Mouse (Mus musculus) MEL (cell line): Measurements from ENCODE around the gene Prdm10. TPM values are rescaled to one million over a fixed set of nuclear protein-coding genes. Genes with fewer than 3 reads are reported as not detected.

Experiments
- DNase-seq: peaks from one replicate; pipeline ENCODE4 v3.0.0; 2011; ENCODE audit warnings: low read depth, low spot score
- H3K27ac ChIP-seq: 2 replicates; pipeline ENCODE4 v1.5.1; 2012; ENCODE audit warnings: low read depth, mild to moderate bottlenecking, control low read depth, low read length, moderate library complexity; ENCODE audit not compliant: control insufficient read depth
- H3K27me3 ChIP-seq, 2 experiments: fragments of 150-350 bp in 1 of 2; sonication (generic) in 1 of 2; 2 replicates each; pipeline ENCODE4 v1.6.1; 2012; ENCODE audit warnings: low read length in 2 of 2, mild to moderate bottlenecking in 2 of 2, improper control_type of control experiment in 1 of 2, moderate library complexity in 1 of 2; ENCODE audit not compliant: insufficient read depth in 2 of 2, control insufficient read depth in 1 of 2
- H3K36me3 ChIP-seq, 2 experiments: 2 replicates each; pipeline ENCODE4 v1.6.1; 2012 to 2014; ENCODE audit warnings: low read length in 2 of 2, improper control_type of control experiment in 1 of 2, inconsistent platforms in 1 of 2, mild to moderate bottlenecking in 1 of 2; ENCODE audit not compliant: insufficient read depth in 2 of 2, control insufficient read depth in 1 of 2
- H3K4me1 ChIP-seq, 2 experiments: fragments of 150-350 bp in 1 of 2; sonication (generic) in 1 of 2; 2 replicates each; pipeline ENCODE4 v1.6.1; 2012; ENCODE audit warnings: low read length in 2 of 2, improper control_type of control experiment in 1 of 2, mild to moderate bottlenecking in 1 of 2; ENCODE audit not compliant: insufficient read depth in 2 of 2, control insufficient read depth in 1 of 2
- H3K4me3 ChIP-seq, 2 experiments: fragments of 150-350 bp in 1 of 2; sonication (generic) in 1 of 2; 2 replicates each; pipeline ENCODE4 v1.5.1; 2012; ENCODE audit warnings: low read depth in 2 of 2, low read length in 2 of 2, mild to moderate bottlenecking in 2 of 2, moderate library complexity in 2 of 2, control low read depth in 1 of 2, improper control_type of control experiment in 1 of 2; ENCODE audit not compliant: control insufficient read depth in 1 of 2, insufficient read depth in 1 of 2
- H3K79me2 ChIP-seq: 2 replicates; pipeline ENCODE4 v1.6.1; 2012; ENCODE audit warnings: mild to moderate bottlenecking, low read length, moderate library complexity; ENCODE audit not compliant: control insufficient read depth, poor library complexity, insufficient read depth
- H3K9ac ChIP-seq: 2 replicates; pipeline ENCODE4 v1.6.1; 2012; ENCODE audit warnings: low read depth, mild to moderate bottlenecking, control low read depth, low read length, moderate library complexity; ENCODE audit not compliant: control insufficient read depth, poor library complexity, severe bottlenecking
- H3K9me3 ChIP-seq: fragments of 150-350 bp; sonication (generic); replicated peaks from 2 replicates; pipeline ENCODE4 v1.6.1; 2012; ENCODE audit warnings: mild to moderate bottlenecking, low read length, improper control_type of control experiment, moderate library complexity; ENCODE audit not compliant: insufficient read depth
- CTCF ChIP-seq, 3 experiments: IDR thresholded peaks in 2 of 3; conservative IDR thresholded peaks in 1 of 3; 2 replicates each; pipeline ENCODE4 v1.5.1; 2011 to 2012; ENCODE audit warnings: low read length in 3 of 3, low read depth in 2 of 3, mild to moderate bottlenecking in 2 of 3, improper control_type of control experiment in 1 of 3, inconsistent platforms in 1 of 3, mixed read lengths in 1 of 3, moderate library complexity in 1 of 3; ENCODE audit not compliant: control insufficient read depth in 1 of 3, insufficient read depth in 1 of 3, poor library complexity in 1 of 3, severe bottlenecking in 1 of 3
- JUND ChIP-seq: IDR thresholded peaks from 2 replicates; pipeline ENCODE4 v1.6.1; 2011; ENCODE audit warnings: low read depth, mild to moderate bottlenecking, improper control_type of control experiment, low read length
- MAX ChIP-seq: IDR thresholded peaks from 2 replicates; pipeline ENCODE4 v1.6.1; 2011; ENCODE audit warnings: low read length, improper control_type of control experiment
- MEF2A ChIP-seq: IDR thresholded peaks from 2 replicates; pipeline ENCODE4 v1.6.1; 2014; ENCODE audit warnings: low read depth, mild to moderate bottlenecking, inconsistent platforms, low read length, improper control_type of control experiment; ENCODE audit not compliant: poor library complexity, insufficient replicate concordance, severe bottlenecking; ENCODE audit errors: extremely low read depth
- MYC ChIP-seq: IDR thresholded peaks from 2 replicates; pipeline ENCODE4 v1.6.1; 2011; ENCODE audit warnings: low read depth, mild to moderate bottlenecking, low read length, improper control_type of control experiment, moderate library complexity
- RAD21 ChIP-seq: IDR thresholded peaks from 2 replicates; pipeline ENCODE4 v1.6.1; 2011; ENCODE audit warnings: mild to moderate bottlenecking, low read depth, low read length, improper control_type of control experiment
- RCOR1 ChIP-seq: IDR thresholded peaks from 2 replicates; pipeline ENCODE4 v1.6.1; 2012; ENCODE audit warnings: low read depth, mild to moderate bottlenecking, inconsistent platforms, low read length, improper control_type of control experiment
- SIN3A ChIP-seq: IDR thresholded peaks from 2 replicates; pipeline ENCODE4 v1.6.1; 2012; ENCODE audit warnings: low read length, improper control_type of control experiment, inconsistent platforms
- SMC3 ChIP-seq: IDR thresholded peaks from 2 replicates; pipeline ENCODE4 v1.6.1; 2011; ENCODE audit warnings: low read depth, low read length, improper control_type of control experiment
- UBTF ChIP-seq: IDR thresholded peaks from 2 replicates; pipeline ENCODE4 v1.6.1; 2012; ENCODE audit warnings: low read depth, mild to moderate bottlenecking, inconsistent platforms, low read length, improper control_type of control experiment, moderate library complexity, borderline replicate concordance; ENCODE audit not compliant: insufficient read depth
- polyA plus RNA-seq, 2 experiments: library from polyadenylated mRNA; stranded (reverse) in 1 of 2; unstranded in 1 of 2; fragments of >175 nt in 1 of 2; fragments of >200 nt in 1 of 2; gene quantifications; 2 replicates each; pipeline versions ENCODE4 v1.2.1 to v1.2.4; 2012; ENCODE audit warnings: low replicate concordance in 2 of 2, low read depth in 1 of 2; ENCODE audit not compliant: insufficient read length in 2 of 2, insufficient read depth in 1 of 2, missing spikeins in 1 of 2
- total RNA-seq: library from RNA; depleted of rRNA; stranded (reverse); fragments of 300-350 nt; gene quantifications from 2 replicates; pipeline ENCODE4 v1.2.3, GENCODE M21; 2012

The Prdm10 gene
- total and polyA plus RNA-seq, 3 experiments: 3.4 to 8.7 TPM; not detected in 1

DNA sequence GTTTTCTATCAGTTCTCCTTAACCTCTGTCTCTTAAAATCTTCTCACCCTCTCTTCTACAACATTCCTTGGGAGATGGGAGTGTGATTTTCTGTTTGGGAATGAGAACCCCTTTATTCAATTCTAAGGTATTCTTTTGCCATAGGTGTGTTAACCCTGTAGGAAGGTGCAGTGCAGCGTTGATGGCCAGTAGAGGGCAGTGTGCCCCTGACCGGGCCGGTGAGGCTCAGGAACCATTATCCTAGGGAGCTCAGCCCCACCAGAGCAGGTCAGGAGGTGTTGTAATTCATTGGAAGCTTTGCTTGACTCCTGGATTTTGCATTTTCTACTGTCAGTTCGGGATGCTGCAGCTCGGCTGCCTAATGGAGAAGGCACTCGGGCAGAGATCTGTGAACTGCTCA, 124.9 kb downstream of the Prdm10 start:
- Histone ChIP-seq H3K4me1 (no peaks in the 10 kb centered on the region), H3K9ac (no peak overlapping the region), H3K36me3 (peaks cover 0 to 32% of the 10 kb centered on the region in 2 experiments; a peak in 2 of 4 replicates), H3K4me3 (no peak overlapping the region), H3K27ac (no peak overlapping the region), H3K79me2 (no peaks in the 10 kb centered on the region), H3K9me3 (no peaks in the 10 kb centered on the region), H3K27me3 (no peaks in the 10 kb centered on the region)
- TF ChIP-seq MEF2A: no peak
- peak; percentile 50 for TF ChIP-seq SMC3
- no peak for TF ChIP-seq MYC
- TF ChIP-seq UBTF: no peak
- TF ChIP-seq JUND: no peak
- peak; percentile 31 for TF ChIP-seq RAD21
- peak; percentile 75 to 87 (median 86) for TF ChIP-seq CTCF (IDR thresholded peaks at IDR 0.05 in 2 of 3, conservative IDR thresholded peaks at IDR 0.05 in 1 of 3; ENCODE audit: control insufficient read depth in 1 of 3, insufficient read depth in 1 of 3, low read depth in 2 of 3, low read length in 3 of 3, poor library complexity in 1 of 3, severe bottlenecking in 1 of 3)
- peak; percentile 23; the same call in 1 of the 2 replicates for TF ChIP-seq SIN3A
- peak; percentile 50 for DNase-seq

DNA sequence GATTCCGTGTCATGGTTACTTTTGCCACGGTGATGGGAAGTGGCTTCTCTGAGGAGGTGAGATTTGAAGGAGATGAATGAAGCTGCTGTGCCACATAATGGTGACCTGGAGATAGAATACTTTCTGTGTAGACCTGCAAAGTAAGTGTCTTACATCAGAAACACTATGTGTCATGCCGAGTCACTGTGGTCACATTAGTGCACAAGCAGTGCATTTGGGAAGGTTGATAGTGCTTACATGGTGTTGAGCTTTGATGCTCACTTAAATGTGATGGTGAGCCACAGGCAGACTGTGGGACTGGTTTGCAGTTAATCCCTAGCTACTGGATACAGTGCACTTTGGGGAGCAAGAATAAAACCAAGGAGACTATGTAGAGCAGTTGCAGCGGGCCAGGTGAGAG, 131.8 kb downstream of the Prdm10 start:
- no peak overlapping the region for H3K27ac ChIP-seq
- DNase-seq: peak; percentile 60
- no peaks in the 10 kb centered on the region for H3K27me3 ChIP-seq
- H3K4me3 ChIP-seq: no peak overlapping the region
- no peak overlapping the region for H3K9ac ChIP-seq
- no peaks in the 10 kb centered on the region for H3K4me1 ChIP-seq
- H3K9me3 ChIP-seq: no peaks in the 10 kb centered on the region
- H3K36me3 ChIP-seq: peaks cover 0 to 37% of the 10 kb centered on the region in 2 experiments; a peak in 2 of 4 replicates
- TF ChIP-seq RCOR1 (0 out of 2 replicates have a peak, but pooled peaks have one; percentile 41), MAX (no peak)
- TF ChIP-seq, all 39 proteins: peak for 1
- no peaks in the 10 kb centered on the region for H3K79me2 ChIP-seq

DNA sequence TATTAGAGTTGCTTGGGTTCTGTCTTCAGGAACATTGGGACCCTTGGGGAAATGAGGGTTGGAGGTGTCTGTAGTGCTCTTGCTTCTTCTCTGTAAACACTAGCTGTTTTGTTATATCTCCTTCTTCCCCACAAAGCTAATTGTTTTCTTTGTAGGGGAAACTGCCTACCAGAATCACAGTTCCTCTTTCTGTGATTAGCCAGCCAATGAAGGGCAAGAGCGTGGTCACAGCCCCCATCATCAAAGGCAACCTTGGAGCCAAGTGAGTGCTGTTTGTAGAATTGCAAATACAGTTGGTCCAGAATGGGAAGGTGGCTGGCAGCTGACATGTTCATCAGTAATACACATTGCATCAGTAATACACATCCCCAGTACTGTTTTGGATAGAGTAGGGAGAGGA, 138.5 kb downstream of the Prdm10 start:
- peaks cover 6 to 22% of the 10 kb centered on the region in 2 experiments for H3K36me3 ChIP-seq
- no peaks in the 10 kb centered on the region for H3K79me2 ChIP-seq
- no peak for TF ChIP-seq JUND
- TF ChIP-seq RCOR1: peak; percentile 65
- H3K27me3 ChIP-seq: no peaks in the 10 kb centered on the region
- H3K27ac ChIP-seq: no peak overlapping the region
- DNase-seq: peak; percentile 78
- H3K4me3 ChIP-seq: no peak overlapping the region
- H3K9ac ChIP-seq: no peak overlapping the region
- H3K4me1 ChIP-seq: peaks cover 3 to 5% of the 10 kb centered on the region in 2 experiments; a peak in 1 of 4 replicates
- H3K9me3 ChIP-seq: no peaks in the 10 kb centered on the region
